Mouse (Mus musculus) lung, adult 2 months (tissue): Measurements from ENCODE around the gene Lsm3. TPM values are rescaled to one million over a fixed set of nuclear protein-coding genes. Genes with fewer than 3 reads are reported as not detected.
"Not testable (repeated sequence)": the region's sequence is repeated elsewhere in the genome, so short reads cannot be mapped to it uniquely, and the experiment has no call there.

ENCODE experiments used
- DNase-seq: peaks from one replicate; pipeline ENCODE4 v3.0.0; 2022
- H3K4me1 ChIP-seq: fragments of 200-500 bp; 2 replicates; pipeline ENCODE4 v1.6.1; 2011; ENCODE audit warnings: low read length; ENCODE audit not compliant: control insufficient read depth, insufficient read depth
- H3K4me3 ChIP-seq: fragments of 200-500 bp; replicated peaks from 2 replicates; pipeline ENCODE3; 2011; ENCODE audit warnings: low read depth, mild to moderate bottlenecking, control low read depth, low read length; ENCODE audit errors: extremely low read depth
- CTCF ChIP-seq: fragments of 200-500 bp; IDR thresholded peaks from 2 replicates; pipeline ENCODE4 v1.5.1; 2011; ENCODE audit warnings: mild to moderate bottlenecking, low read length, control low read depth; ENCODE audit not compliant: insufficient read depth
- POLR2A ChIP-seq: fragments of 200-500 bp; IDR thresholded peaks from 2 replicates; pipeline ENCODE4 v1.6.1; 2011; ENCODE audit warnings: low read depth, mild to moderate bottlenecking, control low read depth, low read length, borderline replicate concordance; ENCODE audit errors: extremely low read depth
- WGBS: fragments of 180-500 bp; shearing (Covaris S2); methylation state at CpG from one replicate; pipeline ENCODE4 v1.1.7; 2018; 5-methylcytosine and 5-hydroxymethylcytosine counted together
- polyA plus RNA-seq: library from polyadenylated mRNA; depleted of rRNA; stranded (reverse); fragments of >200 nt; gene quantifications from 2 replicates; pipeline ENCODE4 v1.2.3, GENCODE M21; 2012; rRNA removed

Gene Lsm3
- polyA plus RNA-seq: 7.7 and 10.8 TPM in 2 replicates

DNA sequence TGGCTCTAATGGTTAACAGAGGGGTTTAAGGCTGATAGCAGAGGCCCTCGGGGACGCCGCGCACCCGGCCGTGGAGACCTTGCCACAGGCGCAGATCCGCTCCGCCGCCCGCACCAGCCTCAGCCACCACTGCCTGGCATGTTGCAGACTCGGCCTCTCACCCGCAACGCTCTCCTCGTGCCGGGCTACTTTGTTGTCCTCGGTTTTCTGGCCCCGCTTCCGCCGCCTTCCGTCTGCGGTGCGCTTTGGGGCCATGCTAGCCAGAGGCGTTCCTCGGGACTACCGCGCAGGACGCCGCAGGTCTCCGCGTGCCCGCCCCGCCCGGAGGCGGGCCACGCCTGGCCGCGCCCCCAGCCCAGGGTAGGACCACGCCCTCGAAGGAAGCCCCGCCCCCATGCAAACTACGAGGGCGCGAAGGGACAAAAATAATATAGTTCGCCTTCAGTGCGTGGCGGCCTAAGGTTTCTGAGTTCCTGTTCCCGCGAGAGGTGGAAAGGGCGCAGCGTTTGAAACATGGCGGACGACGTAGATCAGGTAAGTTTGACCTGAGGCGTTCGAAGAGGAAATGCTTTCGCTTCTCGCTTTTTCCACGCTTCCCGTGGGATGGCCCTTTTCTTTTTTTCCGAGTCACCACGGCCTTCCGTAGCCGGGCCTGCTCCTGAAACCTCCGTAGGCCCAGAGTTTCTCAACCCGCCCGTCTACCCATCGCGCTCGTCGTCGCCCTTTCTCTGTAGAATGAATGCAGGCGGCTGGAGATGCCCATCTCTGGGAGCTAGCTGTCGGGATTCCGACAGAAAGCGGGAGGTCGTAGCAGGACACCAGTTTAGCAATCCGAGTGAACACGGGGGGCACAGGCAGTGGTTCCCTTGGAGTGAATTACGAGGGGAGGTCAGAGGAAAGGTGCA lies at the start of gene Lsm3, which contains the start of gene Xpc:
Gene Lsm3, plus strand, starts transcription at position 384 of the 905 bp plus-strand sequence.
Gene Xpc, minus strand, starts transcription at position 344 of the 905 bp plus-strand sequence.
- peak; percentile 99 for DNase-seq
- TF ChIP-seq CTCF: no peak
- peak; percentile 52; the same call in 1 of the 2 replicates for TF ChIP-seq POLR2A
- H3K4me1 ChIP-seq: peaks cover 8% of the 10 kb centered on the region
- H3K4me3 ChIP-seq: peak within 1 kb of the TSS; percentile 86
- under 1% methylated on average over 79 of the region's 80 CpGs for WGBS

DNA sequence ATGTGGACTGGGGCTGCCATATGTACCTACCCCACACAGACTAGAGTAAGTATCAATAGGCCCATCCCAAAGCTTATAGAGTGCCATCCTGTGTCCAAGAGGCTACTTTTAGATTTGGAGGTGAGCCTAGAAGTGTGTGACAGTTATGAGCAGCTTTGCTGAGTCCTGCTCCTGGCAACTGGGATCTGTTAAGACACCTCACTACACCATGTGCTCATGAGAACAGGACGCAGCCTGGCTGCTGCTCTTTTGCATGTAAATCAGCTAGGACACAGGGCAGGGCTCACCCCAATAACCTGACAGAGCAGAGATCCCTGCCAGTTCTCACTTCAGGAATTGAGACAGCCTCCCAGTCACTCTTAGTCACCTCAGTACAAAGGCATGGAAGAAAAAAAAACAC lies 48.6 kb upstream of the Lsm3 start:
- 0 out of 2 replicates have a peak, but pooled peaks cover under 1% of the 10 kb centered on the region for H3K4me1 ChIP-seq
- TF ChIP-seq CTCF: no peak
- TF ChIP-seq POLR2A: no peak
- no peak for DNase-seq
- H3K4me3 ChIP-seq: no peak overlapping the region
- WGBS: 71% methylated on average over 1 of the region's 1 CpGs

DNA sequence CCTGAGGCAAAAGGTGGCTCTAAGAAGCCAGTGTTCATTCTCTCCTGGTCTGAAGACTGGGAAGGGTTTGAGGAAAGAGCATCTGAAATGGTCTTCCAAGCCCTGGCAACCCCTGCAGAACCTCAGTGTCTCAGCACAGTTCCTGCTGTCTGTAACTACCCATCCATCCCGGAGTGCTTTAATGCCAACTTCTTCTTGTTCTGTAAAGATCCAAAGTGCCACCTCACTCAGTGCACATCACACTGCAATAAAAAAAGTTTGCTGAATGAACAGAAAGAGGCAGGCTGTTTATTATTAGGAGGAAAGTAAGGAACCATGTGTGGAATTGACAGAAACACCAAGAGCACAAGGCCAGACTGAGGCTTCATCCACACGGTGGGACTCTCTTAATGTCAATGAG lies 45.0 kb upstream of the Lsm3 start:
- 82% methylated on average over 2 of the region's 2 CpGs for WGBS
- no peak overlapping the region for H3K4me3 ChIP-seq
- DNase-seq: no peak
- peaks cover 14% of the 10 kb centered on the region for H3K4me1 ChIP-seq
- no peak for TF ChIP-seq POLR2A
- TF ChIP-seq CTCF: no peak

DNA sequence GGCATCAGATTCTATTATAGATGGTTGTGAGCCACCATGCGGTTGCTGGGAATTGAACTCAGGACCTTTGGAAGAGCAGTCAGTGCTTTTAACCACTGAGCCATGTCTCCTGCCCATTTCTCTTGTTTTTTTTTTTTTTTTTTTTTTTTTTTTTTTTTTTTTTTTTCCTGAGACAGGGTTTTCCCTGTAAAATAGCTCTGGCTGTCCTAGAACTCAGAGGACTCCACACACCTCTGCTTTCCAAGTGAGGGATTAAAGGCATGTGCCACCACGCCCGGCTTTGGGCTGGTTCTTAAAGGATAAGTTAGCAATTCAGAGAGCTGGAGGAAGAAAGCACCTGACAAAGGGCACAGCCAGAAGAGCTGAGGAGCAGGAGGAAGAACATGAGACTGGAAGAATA lies 44.3 kb upstream of the Lsm3 start:
- WGBS: 93% methylated on average over 3 of the region's 3 CpGs
- not testable (repeated sequence) for DNase-seq, H3K4me3 ChIP-seq
- H3K4me1 ChIP-seq: peaks cover 14% of the 10 kb centered on the region

DNA sequence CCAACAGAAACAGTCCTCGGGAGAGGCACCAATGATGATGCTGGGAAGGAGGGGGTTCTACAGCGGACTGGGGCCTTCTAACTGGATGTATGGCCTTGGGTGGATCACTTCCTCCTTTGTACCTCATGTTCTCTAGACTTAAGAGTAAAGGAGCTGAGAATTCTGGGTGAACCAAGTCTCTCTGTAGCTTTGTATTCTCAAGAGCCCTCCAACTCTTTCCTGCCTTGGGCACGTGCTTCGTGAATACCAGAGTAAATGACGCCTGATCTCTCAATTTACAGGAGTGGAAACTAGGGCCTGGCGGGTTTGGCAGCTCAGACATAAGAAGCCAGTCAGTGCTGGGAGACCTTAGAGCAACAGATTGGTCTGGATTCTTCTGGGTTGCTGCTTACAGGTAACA lies 43.4 kb upstream of the Lsm3 start:
- TF ChIP-seq CTCF (no peak), POLR2A (no peak)

DNA sequence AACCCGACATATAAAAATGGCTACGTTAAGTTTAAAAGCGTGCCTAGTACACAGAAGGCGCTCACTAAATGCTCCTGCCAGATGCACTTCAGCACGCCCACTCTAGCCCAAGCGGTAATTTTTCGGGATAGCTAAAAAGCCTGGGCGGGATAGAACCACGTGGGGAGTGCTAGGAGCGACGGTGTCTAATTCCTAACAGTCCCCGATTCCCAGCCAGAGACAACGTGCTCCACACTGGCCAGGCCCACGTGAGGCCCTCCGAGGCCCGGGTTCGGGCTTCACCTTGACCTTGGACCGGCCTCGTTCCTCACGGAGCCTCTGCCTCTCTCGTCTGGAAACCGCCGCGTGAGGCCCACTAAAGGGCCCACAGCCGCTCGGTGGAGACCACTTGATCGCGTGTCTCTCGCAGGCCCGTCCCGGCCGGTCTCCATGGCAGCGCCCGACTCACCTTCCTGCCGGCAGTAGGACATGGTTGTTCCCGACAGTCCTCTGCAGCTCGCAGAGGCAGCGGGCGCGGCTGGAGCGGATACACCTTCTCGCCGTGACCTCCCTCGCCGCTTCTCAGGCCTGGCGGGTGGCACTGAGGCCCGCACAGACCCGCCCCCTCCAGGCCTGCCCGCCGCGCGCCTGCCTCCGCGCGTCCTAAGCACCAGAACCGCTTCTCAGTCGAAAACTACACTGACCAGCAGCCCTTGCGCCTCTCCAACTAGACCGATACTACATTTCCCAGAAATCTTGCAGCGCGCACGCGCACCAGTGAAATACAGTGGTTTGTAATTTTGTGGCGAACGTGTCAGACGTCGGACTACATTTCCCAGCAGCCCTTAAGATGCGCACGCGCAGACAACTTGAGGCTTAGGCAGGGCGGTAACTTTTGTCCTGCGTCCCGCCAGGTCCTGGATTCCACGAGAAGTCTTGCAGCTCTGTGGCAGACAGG lies 42.6 kb upstream of the Lsm3 start, which contains the start of the genes Chchd4 and Tmem43:
Gene Chchd4, minus strand, starts transcription at position 679 of the 937 bp plus-strand sequence.
Gene Tmem43, plus strand, starts transcription at position 836 of the 937 bp plus-strand sequence.
- H3K4me1 ChIP-seq: peaks cover 14% of the 10 kb centered on the region
- DNase-seq: peak; percentile 99
- under 1% methylated on average over 74 of the region's 74 CpGs for WGBS
- H3K4me3 ChIP-seq: peak within 1 kb of the TSS; percentile 86
- TF ChIP-seq POLR2A (peak; percentile 92; the same call in 1 of the 2 replicates), CTCF (no peak)

More for the DNA sequence above, 43.4 kb upstream of the Lsm3 start:
- Histone ChIP-seq H3K4me3 (no peak overlapping the region), H3K4me1 (peaks cover 14% of the 10 kb centered on the region)
- no peak for DNase-seq
- 44% methylated on average over 6 of the region's 6 CpGs for WGBS

DNA sequence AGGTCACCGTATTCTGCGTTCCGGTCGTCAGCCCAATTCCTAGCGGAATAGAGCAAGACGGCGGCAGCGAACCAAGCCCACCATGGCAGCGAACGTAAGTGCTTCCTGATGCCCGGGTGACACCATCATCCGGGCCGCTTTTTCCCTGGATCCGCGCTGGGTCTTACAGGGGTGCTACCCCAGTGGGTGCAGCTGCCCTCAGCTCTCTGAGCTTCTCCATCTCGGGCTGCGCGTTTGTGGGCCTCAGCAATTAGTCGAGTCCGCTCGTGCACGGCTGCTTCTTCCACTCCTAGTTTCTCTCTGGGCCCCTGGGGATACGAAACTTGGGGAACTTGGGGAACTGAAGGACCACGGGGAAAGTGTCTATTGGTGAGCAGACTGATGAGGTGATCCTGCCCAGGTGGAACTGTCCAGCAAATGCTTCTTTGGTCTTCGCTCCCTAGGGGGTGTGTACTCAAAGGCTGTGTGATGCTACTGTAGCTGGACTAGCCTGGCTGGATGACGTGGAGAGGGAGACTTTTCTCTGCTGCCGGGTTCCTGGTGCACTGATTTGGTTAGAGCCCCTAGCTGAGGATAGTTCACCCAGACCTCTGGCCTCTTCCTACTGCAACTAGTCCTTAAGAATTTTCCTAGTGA lies 41.8 kb upstream of the Lsm3 start:
- peak overlapping the region; percentile 86 for H3K4me3 ChIP-seq
- DNase-seq: no peak
- peaks cover 14% of the 10 kb centered on the region for H3K4me1 ChIP-seq
- under 1% methylated on average over 27 of the region's 27 CpGs for WGBS
- TF ChIP-seq CTCF: no peak
- TF ChIP-seq POLR2A: no peak

DNA sequence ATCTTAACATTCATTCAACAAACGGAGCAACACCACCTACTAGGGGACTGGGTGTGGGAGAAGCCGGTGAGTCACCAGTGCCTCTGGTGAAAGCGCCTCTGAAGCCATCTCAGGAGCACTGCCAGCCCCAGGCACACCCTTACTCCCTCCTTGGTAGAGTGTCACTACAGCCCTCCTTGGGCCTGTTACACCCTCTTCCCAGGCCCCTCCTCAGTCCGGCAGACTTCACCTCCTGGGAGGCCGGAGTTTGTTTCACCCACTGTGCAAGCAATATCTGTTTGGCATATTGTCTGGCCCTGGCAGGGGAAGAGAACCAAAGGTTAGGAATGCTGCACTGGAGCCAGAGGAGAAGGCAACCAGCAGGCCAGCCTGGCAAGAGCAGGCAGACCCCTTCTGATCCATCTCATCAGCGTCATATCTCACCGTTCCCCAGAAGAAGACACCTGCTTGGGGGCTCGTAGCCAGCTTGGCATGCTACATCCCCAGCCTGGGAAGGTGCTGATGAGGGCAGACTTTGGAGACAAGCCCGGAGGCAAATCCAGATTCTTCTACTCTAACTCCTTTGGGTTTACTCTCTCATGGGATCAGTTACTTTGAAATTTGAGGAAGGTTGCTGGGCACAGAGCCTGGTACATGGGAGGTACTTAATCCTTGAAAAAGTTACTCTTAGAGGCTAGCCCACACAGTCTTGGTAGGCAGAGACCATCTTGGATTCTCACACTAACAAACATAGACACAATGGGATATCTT lies 41.1 kb upstream of the Lsm3 start:
- no peak for TF ChIP-seq CTCF
- no peak for TF ChIP-seq POLR2A
- WGBS: 34% methylated on average over 9 of the region's 9 CpGs
- no peak for DNase-seq
- Histone ChIP-seq H3K4me3 (peak overlapping the region; percentile 86), H3K4me1 (peaks cover 14% of the 10 kb centered on the region)

DNA sequence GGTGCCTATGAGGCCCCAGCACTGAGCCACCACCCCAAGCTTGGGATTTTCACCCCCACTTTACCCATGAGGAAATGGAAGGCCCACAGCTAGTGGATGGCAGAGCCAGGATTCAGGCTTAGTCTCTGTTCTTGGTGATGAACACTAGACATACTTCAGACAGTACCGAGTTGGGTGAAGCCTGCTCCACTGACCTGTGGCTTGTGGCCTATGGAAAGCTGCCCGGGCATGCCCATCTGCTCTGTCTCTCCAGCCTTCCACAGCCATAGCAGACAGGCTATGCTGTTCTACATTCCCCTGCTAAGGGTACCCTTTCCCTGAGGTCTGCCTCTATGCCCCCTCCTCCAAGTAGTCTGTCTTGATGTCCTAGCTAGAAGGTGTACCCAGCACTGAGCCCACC lies 39.2 kb upstream of the Lsm3 start:
- no peak for DNase-seq
- H3K4me3 ChIP-seq: no peak overlapping the region
- 90% methylated on average over 2 of the region's 2 CpGs for WGBS
- peaks cover 14% of the 10 kb centered on the region for H3K4me1 ChIP-seq
- TF ChIP-seq CTCF (no peak), POLR2A (no peak)
